8 mouse cellular contexts compared by ENCODE assay signal in genomic region chr1:37585809-37586480, GRCm38 (mm10). TPM values are rescaled to one million over a fixed set of nuclear protein-coding genes. Genes with fewer than 3 reads are reported as not detected.
DNase-seq lines count a peak whose midpoint lies in the region; ATAC-seq lines count a peak whose summit lies in the region.
"Had no signal": no experiment of that assay in that cellular context is flagged by ENCODE, and none has a peak within 500 bp of the region (broad histone marks: within the 10 kb centered on the region; RNA-seq: fewer than 3 reads in every experiment).

No protein-coding gene starts in this region.

- H3K36me3 ChIP-seq in heart, embryonic 16.5 days (ENCODE audit: control insufficient read depth, insufficient read depth), result no peaks in the 10 kb centered on the region
- H3K36me3 ChIP-seq in limb, embryonic 15.5 days, result no peaks in the 10 kb centered on the region

- H3K27me3 ChIP-seq in heart, embryonic 16.5 days (ENCODE audit: control insufficient read depth, insufficient read depth, low read length), result no peaks in the 10 kb centered on the region
- H3K27me3 ChIP-seq in limb, embryonic 15.5 days, result no peaks in the 10 kb centered on the region

- H3K9me3 ChIP-seq in heart, embryonic 16.5 days (replicated peaks; ENCODE audit: control insufficient read depth, low read length), result no peaks in the 10 kb centered on the region
- no peaks in the 10 kb centered on the region for H3K9me3 ChIP-seq in limb, embryonic 15.5 days

- H3K27ac ChIP-seq in heart, embryonic 16.5 days (ENCODE audit: low read length), result peak overlapping the region; percentile 76
- H3K27ac ChIP-seq in limb, embryonic 15.5 days, result peak overlapping the region; percentile 66

- no peak overlapping the region for H3K4me3 ChIP-seq in heart, embryonic 16.5 days (ENCODE audit: low read length)
- no peak overlapping the region for H3K4me3 ChIP-seq in limb, embryonic 15.5 days
- H3K4me3 ChIP-seq: erythroblast, embryonic 14.5 days had no signal

- no peak overlapping the region for H3K9ac ChIP-seq in heart, embryonic 16.5 days (ENCODE audit: low read length)
- no peak overlapping the region for H3K9ac ChIP-seq in limb, embryonic 15.5 days

- peak; percentile 67 for DNase-seq in 416B (ENCODE audit: low read depth)
- peak; percentile 2 to 33 for DNase-seq in CD8-positive naive resting alpha-beta T cell, adult 2 months (ENCODE audit: low read depth in 2 of 2, low spot score in 2 of 2)
- DNase-seq in cerebellum, adult 9-10 months, result peak; percentile 82
- peak; percentile 54 to 64 for DNase-seq in right cerebral cortex, adult 2 months (ENCODE audit: low spot score in 2 of 2)
- no peak for DNase-seq in retina, postnatal 1 day

- 61% methylated on average over 13 of the region's 13 CpGs for WGBS in heart, embryonic 16.5 days
- WGBS in limb, embryonic 15.5 days, result 74% methylated on average over 13 of the region's 13 CpGs

- ATAC-seq in heart, embryonic 16.5 days (replicated peaks; ENCODE audit: extremely low read depth, insufficient read depth, low FRiP score), result peak; percentile 80
- ATAC-seq in limb, embryonic 15.5 days (ENCODE audit: insufficient number of reproducible peaks, low FRiP score, low TSS enrichment, low read depth), result no peak

- H3K4me2 ChIP-seq in heart, embryonic 16.5 days (ENCODE audit: low read depth, low read length), result peak overlapping the region; percentile 14; the same call in 1 of the 2 replicates
- H3K4me2 ChIP-seq in limb, embryonic 15.5 days, result no peak overlapping the region

- H3K4me1 ChIP-seq in heart, embryonic 16.5 days (ENCODE audit: control insufficient read depth, insufficient read depth, low read length), result peaks cover 6% of the 10 kb centered on the region; the same call in 1 of the 2 replicates
- peaks cover 8% of the 10 kb centered on the region; the same call in 1 of the 2 replicates for H3K4me1 ChIP-seq in limb, embryonic 15.5 days

RNA-seq across cellular contexts. Expression of gene Mgat4a, which starts 45.1 kb away (rescaled TPM):
- 5.0 and 5.3 TPM in 2 replicates for polyA plus RNA-seq in heart, embryonic 16.5 days (2015; fragmentation: Nextera tagmentation; extraction: Ambion mirVana)
- 6.8 and 8.8 TPM in 2 replicates for polyA plus RNA-seq in limb, embryonic 15.5 days (2015; fragmentation: Nextera tagmentation; extraction: Ambion mirVana)
